Mouse (Mus musculus): ENCODE measurements at regions not wholly inside any gene's neighbourhood (a gene's known extent, or its start where the extent isn't known, plus 50 kb on each side); places are given as distances from the start of the nearest gene placed in this dataset.
A peak's percentile ranks its signal among the peaks of the same experiment; 100 is the strongest.
"Not testable (repeated sequence)": the region's sequence is repeated elsewhere in the genome, so short reads cannot be mapped to it uniquely, and the experiment has no call there.

GRCm38 (mm10) chr6:122136341-122136740 is 129.8 kb downstream of the Mug2 start:
- not testable (repeated sequence) for H3K79me2 ChIP-seq (ENCODE audit: control insufficient read depth, insufficient read depth, low read length); H3K4me1 ChIP-seq (ENCODE audit: control insufficient read depth, insufficient read depth, low read length); H3K27me3 ChIP-seq (ENCODE audit: control insufficient read depth, insufficient read depth, low read length)
- Histone ChIP-seq H3K27ac (replicated peaks; ENCODE audit: insufficient read depth, low read depth, low read length) (peak overlapping the region; percentile 90), H3K4me3 (ENCODE audit: insufficient read depth, low read depth, low read length) (peak overlapping the region; percentile 71), H3K36me3 (ENCODE audit: control insufficient read depth, insufficient read depth, low read length) (peaks cover 19% of the 10 kb centered on the region), H3K9ac (ENCODE audit: low read depth, low read length) (peak overlapping the region; percentile 82)
- peak; percentile 90 for DNase-seq (ENCODE audit: extremely low read depth, low read depth, low spot score)
